Mouse (Mus musculus) small intestine, adult 2 months (tissue): ENCODE measurements around the gene Olfr223. TPM values are rescaled to one million over a fixed set of nuclear protein-coding genes. Genes with fewer than 3 reads are reported as not detected.

ENCODE experiments used
- H3K27ac ChIP-seq: fragments of 200-500 bp; 2 replicates; pipeline ENCODE4 v1.5.1; 2012; ENCODE audit warnings: low read depth, low read length, control low read depth, inconsistent platforms; ENCODE audit not compliant: insufficient read depth
- H3K27me3 ChIP-seq: fragments of 200-500 bp; 2 replicates; pipeline ENCODE4 v1.6.1; 2012; ENCODE audit warnings: mild to moderate bottlenecking, moderate library complexity, low read length, inconsistent platforms; ENCODE audit not compliant: control insufficient read depth, insufficient read depth
- H3K36me3 ChIP-seq: fragments of 200-500 bp; 2 replicates; pipeline ENCODE4 v1.6.1; 2012; ENCODE audit warnings: mild to moderate bottlenecking, low read length, control low read depth, inconsistent platforms; ENCODE audit not compliant: control insufficient read depth, insufficient read depth
- H3K4me1 ChIP-seq: fragments of 200-500 bp; 2 replicates; pipeline ENCODE4 v1.6.1; 2012; ENCODE audit warnings: low read length, inconsistent platforms, mixed read lengths; ENCODE audit not compliant: control insufficient read depth, insufficient read depth, insufficient read length
- H3K4me3 ChIP-seq: fragments of 200-500 bp; 2 replicates; pipeline ENCODE4 v1.5.1; 2012; ENCODE audit warnings: low read depth, mild to moderate bottlenecking, control low read depth, inconsistent platforms, low read length, moderate library complexity
- CTCF ChIP-seq: fragments of 200-500 bp; IDR thresholded peaks from 2 replicates; pipeline ENCODE4 v1.5.1; 2012; ENCODE audit warnings: low read depth, mild to moderate bottlenecking, control low read depth, inconsistent platforms, low read length, moderate library complexity, mixed read lengths; ENCODE audit not compliant: insufficient replicate concordance, insufficient read length; ENCODE audit errors: extremely low read depth
- POLR2A ChIP-seq: fragments of 200-500 bp; IDR thresholded peaks from 2 replicates; pipeline ENCODE4 v1.6.1; 2012; ENCODE audit warnings: low read depth, mild to moderate bottlenecking, control low read depth, inconsistent platforms, low read length, moderate library complexity
- WGBS: fragments of 180-500 bp; shearing (Covaris S2); methylation state at CpG from one replicate; pipeline ENCODE4 v1.1.7; 2018; 5-methylcytosine and 5-hydroxymethylcytosine counted together
- polyA plus RNA-seq: library from polyadenylated mRNA; depleted of rRNA; stranded (reverse); fragments of >200 nt; gene quantifications from 2 replicates; pipeline ENCODE4 v1.2.3, GENCODE M21; 2012; rRNA removed

Olfr223 gene
- not detected in 2 replicates for polyA plus RNA-seq

- 77% methylated on average over 6 of the region's 6 CpGs for WGBS
- Histone ChIP-seq H3K4me3 (no peak within 1 kb of the TSS), H3K27ac (no peak within 1 kb of the TSS), H3K27me3 (no peaks in the 10 kb centered on the region), H3K4me1 (no peaks in the 10 kb centered on the region), H3K36me3 (no peaks in the 10 kb centered on the region)
- TF ChIP-seq POLR2A = no peak
- no peak for TF ChIP-seq CTCF
Measured at GRCm38 (mm10) chr11:59593189-59593588, at the start of gene Olfr223. TSS of gene Olfr223 (minus strand) at chr11:59593289.

GRCm38 (mm10) chr11:59642420-59642819 lies 49.3 kb upstream of the Olfr223 start:
- Histone ChIP-seq H3K27ac (no peak overlapping the region), H3K4me3 (no peak overlapping the region), H3K27me3 (no peaks in the 10 kb centered on the region; the same call in 1 of the 2 replicates), H3K4me1 (no peaks in the 10 kb centered on the region), H3K36me3 (no peaks in the 10 kb centered on the region)
- no peak for TF ChIP-seq POLR2A
- no peak for TF ChIP-seq CTCF
- 84% methylated on average over 8 of the region's 8 CpGs for WGBS

GRCm38 (mm10) chr11:59641227-59641626 lies 48.1 kb upstream of the Olfr223 start:
- TF ChIP-seq POLR2A = no peak
- no peak for TF ChIP-seq CTCF
- H3K36me3 ChIP-seq = no peaks in the 10 kb centered on the region
- 86% methylated on average over 5 of the region's 5 CpGs for WGBS

GRCm38 (mm10) chr11:59639957-59640643 lies 47.0 kb upstream of the Olfr223 start:
- no peak overlapping the region for H3K4me3 ChIP-seq
- no peaks in the 10 kb centered on the region for H3K36me3 ChIP-seq
- no peak overlapping the region for H3K27ac ChIP-seq
- WGBS = 39% methylated on average over 4 of the region's 4 CpGs
- TF ChIP-seq CTCF (no peak), POLR2A (no peak)
- H3K4me1 ChIP-seq = peaks cover 3% of the 10 kb centered on the region; the same call in 1 of the 2 replicates
- H3K27me3 ChIP-seq = no peaks in the 10 kb centered on the region

More at GRCm38 (mm10) chr11:59641227-59641626, 48.1 kb upstream of the Olfr223 start:
- Histone ChIP-seq H3K4me3 (no peak overlapping the region), H3K27ac (no peak overlapping the region), H3K27me3 (no peaks in the 10 kb centered on the region), H3K4me1 (peaks cover 3% of the 10 kb centered on the region; the same call in 1 of the 2 replicates)

- no peaks in the 10 kb centered on the region for H3K36me3 ChIP-seq
- H3K27me3 ChIP-seq = no peaks in the 10 kb centered on the region
- no peak overlapping the region for H3K27ac ChIP-seq
- TF ChIP-seq CTCF = no peak
- no peak for TF ChIP-seq POLR2A
- H3K4me1 ChIP-seq = peaks cover 3% of the 10 kb centered on the region; the same call in 1 of the 2 replicates
- no peak overlapping the region for H3K4me3 ChIP-seq
- WGBS = 35% methylated on average over 7 of the region's 7 CpGs
Measured at GRCm38 (mm10) chr11:59636695-59637414, 43.8 kb upstream of the Olfr223 start.

- H3K4me3 ChIP-seq = no peak overlapping the region
- no peaks in the 10 kb centered on the region for H3K27me3 ChIP-seq
- H3K4me1 ChIP-seq = peaks cover 3% of the 10 kb centered on the region; the same call in 1 of the 2 replicates
- H3K36me3 ChIP-seq = no peaks in the 10 kb centered on the region
- TF ChIP-seq CTCF = no peak
- no peak for TF ChIP-seq POLR2A
- no peak overlapping the region for H3K27ac ChIP-seq
- WGBS = 47% methylated on average over 12 of the region's 12 CpGs
Measured at GRCm38 (mm10) chr11:59635821-59636694, 43.0 kb upstream of the Olfr223 start.
